Mouse (Mus musculus) lung, adult 2 months (tissue): ENCODE measurements around the gene En1.

ENCODE experiments used
- CTCF ChIP-seq: fragments of 200-500 bp; IDR thresholded peaks from 2 replicates; pipeline ENCODE4 v1.5.1; 2011; ENCODE audit warnings: mild to moderate bottlenecking, low read length, control low read depth; ENCODE audit not compliant: insufficient read depth
- POLR2A ChIP-seq: fragments of 200-500 bp; IDR thresholded peaks from 2 replicates; pipeline ENCODE4 v1.6.1; 2011; ENCODE audit warnings: low read depth, mild to moderate bottlenecking, control low read depth, low read length, borderline replicate concordance; ENCODE audit errors: extremely low read depth

GRCm38 (mm10) chr1:120602031-120602730, at the start of gene En1:
- no peak for TF ChIP-seq CTCF
- TF ChIP-seq POLR2A = no peak
